Comparison of ENCODE assay signal across 18 mouse cellular contexts in the genomic region with DNA sequence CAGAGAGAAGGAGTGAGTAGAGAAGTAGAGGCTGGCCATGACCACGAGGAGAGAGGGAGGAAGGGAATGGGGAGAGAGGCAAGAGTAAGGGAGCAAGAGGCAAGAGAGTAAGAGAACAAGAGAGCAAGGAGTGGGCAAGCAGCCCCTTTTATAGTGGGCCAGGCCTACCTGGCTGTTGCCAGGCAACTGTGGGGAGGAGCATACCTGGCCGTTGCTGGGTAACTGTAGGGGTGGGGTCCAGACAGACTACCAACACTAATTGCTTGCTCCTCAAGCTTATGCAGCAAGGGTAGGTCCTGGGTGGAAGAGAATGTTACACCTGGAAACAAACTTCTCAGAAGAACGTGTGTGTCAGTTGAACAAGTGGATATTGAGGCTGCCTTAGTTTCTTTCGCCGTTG.
"Had no signal": no experiment of that assay in that cellular context is flagged by ENCODE, and none has a peak within 500 bp of the region (broad histone marks: within the 10 kb centered on the region; RNA-seq: fewer than 3 reads in every experiment).

No protein-coding gene starts in this region.

- H3K27me3 ChIP-seq: midbrain, embryonic 12.5 days; neural tube, embryonic 13.5 days; neural tube, embryonic 15.5 days had no signal

- H3K9ac ChIP-seq: lung, embryonic 14.5 days; midbrain, embryonic 12.5 days; neural tube, embryonic 13.5 days; neural tube, embryonic 15.5 days had no signal

- DNase-seq: lung, embryonic 14.5 days; lung, postnatal 10 days; lung, postnatal 4 days; midbrain, embryonic 14.5 days; retina, postnatal 1 day; right cerebral cortex, adult 18-20 months; right cerebral cortex, postnatal 25 days; right cerebral cortex, postnatal 4 days; spleen, adult 18-20 months; thymus, adult 18-20 months; thymus, postnatal 14 days; thymus, postnatal 36 days had no signal

- H3K36me3 ChIP-seq: midbrain, embryonic 10.5 days; midbrain, embryonic 12.5 days; neural tube, embryonic 13.5 days; neural tube, embryonic 15.5 days had no signal

- H3K4me1 ChIP-seq: neural tube, embryonic 13.5 days had no signal

- ATAC-seq: midbrain, embryonic 16.5 days had no signal

- H3K4me3 ChIP-seq: midbrain, embryonic 10.5 days; midbrain, embryonic 12.5 days; myocyte; neural tube, embryonic 13.5 days; neural tube, embryonic 15.5 days had no signal

- H3K27ac ChIP-seq: midbrain, embryonic 10.5 days; midbrain, embryonic 12.5 days; neural tube, embryonic 13.5 days had no signal

- H3K9me3 ChIP-seq: neural tube, embryonic 13.5 days; neural tube, embryonic 15.5 days had no signal

- H3K4me2 ChIP-seq: lung, embryonic 14.5 days; midbrain, embryonic 12.5 days; neural tube, embryonic 13.5 days; neural tube, embryonic 15.5 days had no signal
